Mouse (Mus musculus) heart, postnatal 36 days (tissue): ENCODE results near the gene Kcnma1. TPM values are rescaled to one million over a fixed set of nuclear protein-coding genes. Genes with fewer than 3 reads are reported as not detected.

Experiments
- DNase-seq, 2 experiments: peaks; one replicate each; pipeline ENCODE4 v3.0.0; 2021 to 2022
- intact Hi-C: fragments of 180-260 bp; cut with DNase I; formaldehyde crosslinking; loops from one replicate; pipeline ENCODE4 v1.15.1; 2025
- total RNA-seq, 2 experiments: library from RNA; stranded (reverse); gene quantifications; 2 replicates each; pipeline ENCODE4 v1.2.3; 2021

Gene Kcnma1
- total RNA-seq, 2 experiments from 2014 or later = 0.62 to 0.94 TPM

- intact Hi-C loops = no loop called here
- DNase-seq = no peak
Observed at GRCm38 (mm10) chr14:23552252-23552974, 461.9 kb downstream of the Kcnma1 start.

GRCm38 (mm10) chr14:23550467-23550866, 463.8 kb downstream of the Kcnma1 start:
- DNase-seq = no peak
- intact Hi-C loops = no loop called here

- intact Hi-C loops = no loop called here
- DNase-seq = no peak
Observed at GRCm38 (mm10) chr14:23542131-23542530, 472.2 kb downstream of the Kcnma1 start.

- intact Hi-C loops = no loop called here
- DNase-seq = no peak
Observed at GRCm38 (mm10) chr14:23539621-23540020, 474.7 kb downstream of the Kcnma1 start.

GRCm38 (mm10) chr14:23533346-23533745, 480.9 kb downstream of the Kcnma1 start:
- DNase-seq = no peak
- intact Hi-C loops = no loop called here

GRCm38 (mm10) chr14:23531735-23532525, 482.4 kb downstream of the Kcnma1 start:
- intact Hi-C loops = no loop called here
- no peak for DNase-seq

GRCm38 (mm10) chr14:23529720-23530119, 484.6 kb downstream of the Kcnma1 start:
- intact Hi-C loops = loop anchor here (2.0 to 10.0 kb wide), 5 partner anchors 97 to 952 kb away; no protein-coding TSS in a partner anchor
- DNase-seq = peak; percentile 40 to 46

- DNase-seq = no peak
- intact Hi-C loops = loop anchor here (2.0 to 10.0 kb wide), 5 partner anchors 97 to 952 kb away; no protein-coding TSS in a partner anchor
Observed at GRCm38 (mm10) chr14:23529229-23529628, 485.1 kb downstream of the Kcnma1 start.

- intact Hi-C loops = loop anchor here (5.0 to 10.0 kb wide), 4 partner anchors 94 to 949 kb away; no protein-coding TSS in a partner anchor
- no peak for DNase-seq
Observed at GRCm38 (mm10) chr14:23525910-23526309, 488.4 kb downstream of the Kcnma1 start.

GRCm38 (mm10) chr14:23523825-23524491, 490.3 kb downstream of the Kcnma1 start:
- DNase-seq = no peak
- intact Hi-C loops = loop anchor here (10.0 kb wide), 1 partner anchor 319 kb away; no protein-coding TSS in a partner anchor

GRCm38 (mm10) chr14:23522606-23523159, 491.6 kb downstream of the Kcnma1 start:
- DNase-seq = peak in 1 of 2 experiments; percentile 11
- intact Hi-C loops = loop anchor here (10.0 kb wide), 1 partner anchor 318 kb away; no protein-coding TSS in a partner anchor

GRCm38 (mm10) chr14:23521080-23521684, 493.1 kb downstream of the Kcnma1 start:
- intact Hi-C loops = loop anchor here (10.0 kb wide), 1 partner anchor 316 kb away; no protein-coding TSS in a partner anchor
- DNase-seq = no peak

- intact Hi-C loops = no loop called here
- DNase-seq = no peak
Observed at GRCm38 (mm10) chr14:23517374-23517773, 496.9 kb downstream of the Kcnma1 start.

GRCm38 (mm10) chr14:23509792-23510191, 504.5 kb downstream of the Kcnma1 start:
- intact Hi-C loops = no loop called here
- DNase-seq = no peak

GRCm38 (mm10) chr14:23502236-23502790, 512.0 kb downstream of the Kcnma1 start:
- intact Hi-C loops = no loop called here
- DNase-seq = no peak

GRCm38 (mm10) chr14:23496801-23497200, 517.5 kb downstream of the Kcnma1 start:
- no peak for DNase-seq
- intact Hi-C loops = no loop called here

- DNase-seq = no peak
- intact Hi-C loops = no loop called here
Observed at GRCm38 (mm10) chr14:23496236-23496740, 518.0 kb downstream of the Kcnma1 start.

GRCm38 (mm10) chr14:23494496-23494800, 519.8 kb downstream of the Kcnma1 start:
- DNase-seq = peak; percentile 45 to 49
- intact Hi-C loops = no loop called here

GRCm38 (mm10) chr14:23493750-23494495, 520.4 kb downstream of the Kcnma1 start:
- DNase-seq = peak in 1 of 2 experiments; percentile 9
- intact Hi-C loops = no loop called here
